Mouse (Mus musculus) hindbrain, embryonic 10.5 days (tissue): ENCODE measurements around the gene Pla2g4d. TPM values are rescaled to one million over a fixed set of nuclear protein-coding genes. Genes with fewer than 3 reads are reported as not detected.
"Not testable (repeated sequence)": the region's sequence is repeated elsewhere in the genome, so short reads cannot be mapped to it uniquely, and the experiment has no call there.

Experiments
- DNase-seq: peaks from one replicate; pipeline ENCODE4 v3.0.0-alpha.2; 2017; ENCODE audit warnings: low spot score
- H3K27ac ChIP-seq: fragments of 300-500 bp; sonication (generic); 2 replicates; pipeline ENCODE4 v1.5.1; 2016; ENCODE audit warnings: mild to moderate bottlenecking, moderate library complexity
- H3K27me3 ChIP-seq: fragments of 300-500 bp; sonication (generic); 2 replicates; pipeline ENCODE4 v1.6.1; 2016; ENCODE audit warnings: mild to moderate bottlenecking; ENCODE audit not compliant: poor library complexity, insufficient read depth, severe bottlenecking
- H3K36me3 ChIP-seq: fragments of 300-500 bp; sonication (generic); 2 replicates; pipeline ENCODE4 v1.6.1; 2016; ENCODE audit warnings: mild to moderate bottlenecking, moderate library complexity
- H3K4me1 ChIP-seq: fragments of 300-500 bp; sonication (generic); replicated peaks from 2 replicates; pipeline ENCODE4 v1.6.1; 2016; ENCODE audit warnings: mild to moderate bottlenecking
- H3K4me3 ChIP-seq: fragments of 300-500 bp; sonication (generic); 2 replicates; pipeline ENCODE4 v1.5.1; 2016; ENCODE audit warnings: mild to moderate bottlenecking, moderate library complexity
- H3K9me3 ChIP-seq: fragments of 300-500 bp; sonication (generic); 2 replicates; pipeline ENCODE4 v1.6.1; 2016; ENCODE audit warnings: mild to moderate bottlenecking, moderate library complexity
- WGBS: fragments of 180-500 bp; shearing (Covaris S2); methylation state at CpG from one replicate; pipeline ENCODE4 v1.1.7; 2016; 5-methylcytosine and 5-hydroxymethylcytosine counted together
- polyA plus RNA-seq: library from polyadenylated mRNA; unstranded; fragments of >200 nt; fragmentation: Nextera tagmentation; extraction: Ambion mirVana; gene quantifications from 2 replicates; pipeline ENCODE4 v1.2.1, GENCODE M21; 2016

Gene Pla2g4d
- polyA plus RNA-seq, 1 experiment from 2014 or later, result not detected

- peak; percentile 22 for DNase-seq
- 14% methylated on average over 9 of the region's 9 CpGs for WGBS
Measured at GRCm38 (mm10) chr2:120245421-120246016, 43.5 kb downstream of the Pla2g4d start.

GRCm38 (mm10) chr2:120244679-120245420 is 44.1 kb downstream of the Pla2g4d start, which contains the start of gene Pla2g4e:
Gene Pla2g4e (minus strand): TSS chr2:120245335.
- peak; percentile 44 for DNase-seq
- peaks cover 4% of the 10 kb centered on the region for H3K4me1 ChIP-seq
- peak within 1 kb of the TSS; percentile 26; the same call in 1 of the 2 replicates for H3K27ac ChIP-seq
- H3K36me3 ChIP-seq, result no peaks in the 10 kb centered on the region
- peaks cover 31% of the 10 kb centered on the region for H3K27me3 ChIP-seq
- no peaks in the 10 kb centered on the region for H3K9me3 ChIP-seq
- H3K4me3 ChIP-seq, result peak within 1 kb of the TSS; percentile 51
- WGBS, result 5% methylated on average over 27 of the region's 27 CpGs

More at GRCm38 (mm10) chr2:120245421-120246016, 43.5 kb downstream of the Pla2g4d start:
- H3K4me3 ChIP-seq, result peak overlapping the region; percentile 51
- peaks cover 4% of the 10 kb centered on the region for H3K4me1 ChIP-seq
- peak overlapping the region; percentile 26; the same call in 1 of the 2 replicates for H3K27ac ChIP-seq
- H3K27me3 ChIP-seq, result peaks cover 31% of the 10 kb centered on the region
- no peaks in the 10 kb centered on the region for H3K36me3 ChIP-seq
- no peaks in the 10 kb centered on the region for H3K9me3 ChIP-seq

- Histone ChIP-seq H3K27me3 (peaks cover 31% of the 10 kb centered on the region), H3K36me3 (no peaks in the 10 kb centered on the region), H3K4me3 (no peak overlapping the region), H3K27ac (no peak overlapping the region), H3K4me1 (peaks cover 4% of the 10 kb centered on the region), H3K9me3 (no peaks in the 10 kb centered on the region)
- 80% methylated on average over 2 of the region's 2 CpGs for WGBS
- no peak for DNase-seq
Measured at GRCm38 (mm10) chr2:120243995-120244394, 45.0 kb downstream of the Pla2g4d start.

DNA sequence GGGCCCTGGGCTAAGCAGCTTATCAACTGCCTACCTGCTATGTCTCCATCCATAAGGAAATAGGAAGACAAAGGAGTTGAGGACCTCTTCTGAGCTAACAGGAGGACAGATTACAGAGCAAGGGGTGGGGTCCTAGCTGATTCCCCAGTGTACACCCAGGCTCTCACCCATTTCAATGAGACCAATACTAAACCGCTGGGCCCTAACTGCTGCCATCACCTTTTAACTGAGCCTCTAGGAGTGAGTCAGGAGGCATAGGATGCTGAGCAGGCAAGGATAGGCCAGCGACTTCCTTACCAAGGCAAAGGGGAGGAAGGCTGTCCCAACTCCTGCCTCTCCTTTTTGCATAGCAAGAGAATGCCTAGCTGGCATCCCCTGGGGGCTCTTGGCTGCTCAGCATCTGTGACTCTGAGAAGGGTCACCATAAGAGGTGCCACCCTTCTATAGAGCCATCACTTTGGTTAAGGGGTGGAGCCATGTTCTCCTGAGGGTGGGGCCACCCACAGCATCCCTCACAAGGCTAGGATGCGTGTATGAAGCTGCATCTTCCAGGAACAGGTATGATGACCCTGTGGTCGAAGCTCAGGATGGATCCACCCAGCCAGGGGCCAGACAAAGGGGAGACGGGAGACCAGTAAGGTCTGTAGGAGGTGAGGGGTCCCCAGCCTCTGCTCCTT is 46.1 kb downstream of the Pla2g4d start:
- WGBS, result 70% methylated on average over 5 of the region's 5 CpGs
- no peak overlapping the region for H3K27ac ChIP-seq
- H3K4me3 ChIP-seq, result no peak overlapping the region
- H3K4me1 ChIP-seq, result peaks cover 4% of the 10 kb centered on the region
- H3K27me3 ChIP-seq, result peaks cover 31% of the 10 kb centered on the region
- H3K9me3 ChIP-seq, result no peaks in the 10 kb centered on the region
- H3K36me3 ChIP-seq, result no peaks in the 10 kb centered on the region
- no peak for DNase-seq

GRCm38 (mm10) chr2:120238733-120239132 is 50.3 kb downstream of the Pla2g4d start:
- 90% methylated on average over 9 of the region's 9 CpGs for WGBS
- not testable (repeated sequence) for H3K4me1 ChIP-seq, H3K27ac ChIP-seq, DNase-seq, H3K9me3 ChIP-seq, H3K36me3 ChIP-seq, H3K4me3 ChIP-seq
- H3K27me3 ChIP-seq, result peaks cover 12% of the 10 kb centered on the region; the same call in 1 of the 2 replicates

GRCm38 (mm10) chr2:120237784-120238183 is 51.2 kb downstream of the Pla2g4d start:
- 76% methylated on average over 5 of the region's 5 CpGs for WGBS
- Histone ChIP-seq H3K9me3 (no peaks in the 10 kb centered on the region), H3K27ac (no peak overlapping the region), H3K4me1 (no peaks in the 10 kb centered on the region), H3K4me3 (no peak overlapping the region), H3K36me3 (no peaks in the 10 kb centered on the region), H3K27me3 (peaks cover 3% of the 10 kb centered on the region; the same call in 1 of the 2 replicates)
- no peak for DNase-seq

DNA sequence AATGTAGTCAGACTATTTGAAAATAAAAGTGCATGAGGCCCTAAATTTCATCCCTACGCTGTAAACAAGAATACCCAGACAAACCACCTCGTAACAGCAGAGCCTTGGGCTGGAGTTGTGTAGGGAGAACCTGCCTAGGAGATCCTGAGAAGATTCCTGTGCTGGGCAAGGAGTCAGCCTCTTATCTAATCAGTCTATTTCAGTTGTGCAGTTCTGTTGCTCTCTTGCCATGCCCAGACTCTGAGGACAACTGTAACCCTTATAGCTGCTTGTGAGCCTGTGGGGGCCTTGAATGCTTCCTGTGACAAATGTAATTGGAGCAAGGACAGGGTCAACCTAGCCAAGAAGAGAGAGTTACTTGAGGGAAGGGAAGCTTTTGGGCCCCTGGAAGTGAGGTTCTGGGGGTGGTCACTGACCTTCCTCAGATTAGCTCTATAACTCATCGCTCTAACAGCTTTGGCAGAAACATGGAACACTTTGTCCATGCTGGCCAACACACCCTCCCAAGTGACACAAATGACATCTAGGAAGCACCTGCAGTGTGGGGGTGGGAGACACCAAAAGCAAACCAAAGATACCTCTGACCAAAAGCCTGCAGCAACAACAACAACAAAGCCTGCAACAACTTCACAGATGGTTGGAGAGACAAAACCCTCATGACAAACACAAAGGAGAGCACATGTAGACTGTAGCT is 52.9 kb downstream of the Pla2g4d start:
- H3K27me3 ChIP-seq, result no peaks in the 10 kb centered on the region
- WGBS, result 88% methylated on average over 3 of the region's 3 CpGs

DNA sequence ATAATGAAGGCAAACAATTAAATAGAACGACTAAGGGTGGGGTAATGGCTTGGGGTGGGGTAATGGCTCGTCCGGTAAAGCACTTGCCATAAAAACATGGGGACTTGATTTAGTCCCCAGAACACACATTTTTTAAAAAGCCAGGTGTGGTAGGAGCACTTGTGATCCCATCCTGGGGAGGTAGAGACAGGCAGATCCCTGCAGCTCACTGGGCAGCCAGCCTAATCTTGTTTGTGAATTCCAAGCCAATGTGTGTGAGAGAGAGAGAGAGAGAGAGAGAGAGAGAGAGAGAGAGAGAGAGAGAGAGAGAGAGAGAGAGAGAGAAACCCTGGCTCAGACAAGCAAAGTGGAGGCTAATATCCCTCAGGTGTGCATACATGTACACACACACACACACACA is 53.6 kb downstream of the Pla2g4d start:
- DNase-seq, result no peak
- no peaks in the 10 kb centered on the region for H3K4me1 ChIP-seq
- no peak overlapping the region for H3K4me3 ChIP-seq
- H3K9me3 ChIP-seq, result no peaks in the 10 kb centered on the region
- 76% methylated on average over 3 of the region's 3 CpGs for WGBS
- H3K27ac ChIP-seq, result no peak overlapping the region
- H3K27me3 ChIP-seq, result no peaks in the 10 kb centered on the region
- no peaks in the 10 kb centered on the region for H3K36me3 ChIP-seq

More for the DNA sequence above, 52.9 kb downstream of the Pla2g4d start:
- no peak overlapping the region for H3K27ac ChIP-seq
- H3K4me3 ChIP-seq, result no peak overlapping the region
- no peaks in the 10 kb centered on the region for H3K9me3 ChIP-seq
- no peaks in the 10 kb centered on the region for H3K4me1 ChIP-seq
- no peak for DNase-seq
- no peaks in the 10 kb centered on the region for H3K36me3 ChIP-seq

DNA sequence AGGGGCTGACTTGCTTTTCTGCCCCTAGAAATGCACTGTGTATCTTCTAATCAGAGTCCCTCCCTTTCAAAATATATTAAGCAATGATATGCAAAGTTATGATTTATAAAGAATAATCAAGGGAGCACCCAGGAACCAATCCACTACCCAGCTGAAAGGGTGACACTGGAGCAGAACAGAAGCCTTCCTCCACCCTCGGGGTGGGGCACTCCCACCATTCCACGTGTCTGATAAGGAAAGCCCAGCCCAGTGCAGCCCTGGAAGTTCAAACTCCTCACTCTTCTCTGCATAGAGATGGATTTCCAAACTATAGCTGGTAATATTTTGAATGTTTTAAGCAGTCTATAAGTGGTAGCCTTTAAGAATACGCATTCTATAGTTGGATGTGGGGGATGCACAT is 57.4 kb downstream of the Pla2g4d start:
- no peaks in the 10 kb centered on the region for H3K4me1 ChIP-seq
- WGBS, result 67% methylated on average over 3 of the region's 3 CpGs
- no peak overlapping the region for H3K4me3 ChIP-seq
- H3K36me3 ChIP-seq, result no peaks in the 10 kb centered on the region
- no peak overlapping the region for H3K27ac ChIP-seq
- DNase-seq, result no peak
- H3K9me3 ChIP-seq, result no peaks in the 10 kb centered on the region
- no peaks in the 10 kb centered on the region for H3K27me3 ChIP-seq

Other genes with a start within 250 kb of the Pla2g4d start
- 24.8 and 26.5 TPM in 2 replicates for gene Ehd4, start 134.6 kb downstream of the Pla2g4d start, polyA plus RNA-seq
- gene Pla2g4e, start 43.9 kb downstream of the Pla2g4d start, polyA plus RNA-seq, result 0.21 TPM in 1 of 2 replicates, not detected in the other
- gene Pla2g4f, start 25.0 kb upstream of the Pla2g4d start, polyA plus RNA-seq, result not detected in 2 replicates
- gene Vps39, start 63.9 kb upstream of the Pla2g4d start, polyA plus RNA-seq, result 27.1 and 36.0 TPM in 2 replicates
- gene Ganc, start 114.7 kb upstream of the Pla2g4d start, polyA plus RNA-seq, result 8.0 and 8.2 TPM in 2 replicates
- 4.9 and 5.2 TPM in 2 replicates for gene Tmem87a, start 114.9 kb upstream of the Pla2g4d start, polyA plus RNA-seq
- 1.6 and 2.6 TPM in 2 replicates for gene Capn3, start 166.8 kb upstream of the Pla2g4d start, polyA plus RNA-seq